Mouse (Mus musculus): ENCODE measurements around the gene Pmepa1.

- TF ChIP-seq TAL1 (IDR thresholded peaks at IDR 0.05; ENCODE audit: low read length) (no peak), GATA1 (IDR thresholded peaks at IDR 0.05; ENCODE audit: low read length) (no peak)
Observed at GRCm38 (mm10) chr2:173264467-173265128, 11.7 kb downstream of the Pmepa1 start.

Measured in erythroblast, embryonic 14.5 days (primary cell).